Mouse (Mus musculus): ENCODE data around the gene Svbp. TPM values are rescaled to one million over a fixed set of nuclear protein-coding genes. Genes with fewer than 3 reads are reported as not detected.
A peak's percentile ranks its signal among the peaks of the same experiment; 100 is the strongest.

Svbp gene
- polyA plus RNA-seq, 1 experiment: 24.0 TPM

DNA sequence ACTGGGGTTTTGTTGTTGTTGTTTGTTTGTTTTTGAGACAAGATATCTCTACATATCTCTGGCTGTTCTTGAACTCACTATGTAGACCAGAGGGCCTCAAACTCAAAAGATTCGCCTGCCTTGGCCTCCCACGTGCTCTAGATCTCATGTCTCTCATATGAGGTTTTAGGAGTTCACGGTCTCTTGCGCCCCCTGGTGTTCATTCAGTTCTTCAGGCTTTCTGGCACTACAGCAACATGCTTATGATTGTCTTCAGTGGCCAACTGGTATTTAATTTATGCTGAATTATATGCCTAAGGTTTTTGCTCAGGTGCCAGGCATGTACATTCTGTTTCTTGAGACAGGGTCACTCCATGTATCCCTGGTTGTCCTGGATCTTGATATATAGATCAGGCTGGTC lies 27.4 kb upstream of the Svbp start:
- 2% methylated on average over 4 of the region's 4 CpGs for WGBS
- TF ChIP-seq CTCF (IDR thresholded peaks at IDR 0.05; ENCODE audit: insufficient read depth, low read length) (peak; percentile 59; the same call in 1 of the 2 replicates), POLR2A (IDR thresholded peaks at IDR 0.05; ENCODE audit: borderline replicate concordance, extremely low read depth, low read depth, low read length) (no peak)
- DNase-seq: peak; percentile 72
- no peak overlapping the region for H3K4me3 ChIP-seq (replicated peaks; ENCODE audit: extremely low read depth, low read depth, low read length)
- H3K4me1 ChIP-seq (ENCODE audit: control insufficient read depth, insufficient read depth, low read length): no peaks in the 10 kb centered on the region

- 28% methylated on average over 18 of the region's 18 CpGs for WGBS
- DNase-seq: no peak
- H3K4me3 ChIP-seq (replicated peaks; ENCODE audit: extremely low read depth, low read depth, low read length): peak overlapping the region; percentile 89
- no peak for TF ChIP-seq POLR2A (IDR thresholded peaks at IDR 0.05; ENCODE audit: borderline replicate concordance, extremely low read depth, low read depth, low read length)
- no peak for TF ChIP-seq CTCF (IDR thresholded peaks at IDR 0.05; ENCODE audit: insufficient read depth, low read length)
- 0 out of 2 replicates have a peak, but pooled peaks cover 5% of the 10 kb centered on the region for H3K4me1 ChIP-seq (ENCODE audit: control insufficient read depth, insufficient read depth, low read length)
Measured at GRCm38 (mm10) chr4:119172919-119173650, 22.0 kb upstream of the Svbp start.

DNA sequence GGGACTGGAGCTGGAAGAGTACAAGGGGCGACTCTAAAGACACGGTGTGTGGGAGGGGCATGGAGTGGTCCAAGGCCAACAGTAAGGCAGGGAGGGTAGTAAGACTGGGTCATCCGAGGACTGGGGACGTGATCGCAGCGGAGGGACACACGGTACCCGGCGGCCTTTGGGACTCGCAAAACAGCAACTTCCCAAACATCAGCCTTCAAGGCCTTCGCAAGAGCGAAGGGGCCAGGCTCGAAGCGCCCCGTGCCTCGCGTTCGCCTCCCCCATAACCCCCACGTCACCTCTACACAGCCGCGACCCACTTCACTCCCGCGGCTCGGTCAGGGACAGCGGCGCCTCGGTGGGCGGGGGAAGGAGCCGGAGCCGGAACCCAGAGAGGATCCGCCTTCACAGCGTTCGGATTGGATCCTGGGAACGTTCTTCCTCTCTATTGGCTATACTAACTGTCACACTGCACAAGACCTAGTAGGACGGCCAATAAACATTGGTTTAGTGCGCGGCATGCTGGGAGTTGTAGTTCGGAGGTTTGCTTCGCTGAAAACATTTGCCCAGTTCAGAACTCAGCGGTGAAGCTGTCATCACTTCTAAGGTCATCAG lies 21.2 kb upstream of the Svbp start, which contains the start of gene Zfp691:
TSS of gene Zfp691 (minus strand) at position 345 of the 603 bp plus-strand sequence.
- TF ChIP-seq CTCF (IDR thresholded peaks at IDR 0.05; ENCODE audit: insufficient read depth, low read length) (no peak), POLR2A (IDR thresholded peaks at IDR 0.05; ENCODE audit: borderline replicate concordance, extremely low read depth, low read depth, low read length) (peak; percentile 77; the same call in 1 of the 2 replicates)
- WGBS: under 1% methylated on average over 40 of the region's 40 CpGs
- peak; percentile 93 for DNase-seq
- peak within 1 kb of the TSS; percentile 89 for H3K4me3 ChIP-seq (replicated peaks; ENCODE audit: extremely low read depth, low read depth, low read length)
- H3K4me1 ChIP-seq (ENCODE audit: control insufficient read depth, insufficient read depth, low read length): 0 out of 2 replicates have a peak, but pooled peaks cover 5% of the 10 kb centered on the region

DNA sequence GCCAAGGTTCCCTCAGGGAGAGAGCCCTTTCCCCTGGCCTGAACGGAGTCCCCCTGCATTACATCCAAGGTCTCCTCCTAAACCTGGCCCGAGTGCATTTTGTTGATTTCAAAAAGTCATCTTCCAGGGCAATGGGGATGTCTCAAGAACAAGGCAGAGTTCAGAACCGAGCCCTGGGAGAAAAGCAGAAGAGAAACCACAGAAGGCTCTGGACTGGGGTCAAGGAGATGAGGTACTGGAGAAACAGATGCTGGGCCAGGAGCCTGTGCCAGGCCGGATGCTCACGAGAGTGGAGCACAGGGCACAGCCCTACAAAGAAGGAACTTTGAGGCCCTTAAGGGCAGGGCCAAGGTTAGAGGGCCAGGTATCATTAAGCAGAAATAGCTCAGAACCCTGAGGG lies 17.4 kb upstream of the Svbp start:
- H3K4me3 ChIP-seq (replicated peaks; ENCODE audit: extremely low read depth, low read depth, low read length): no peak overlapping the region
- TF ChIP-seq POLR2A (IDR thresholded peaks at IDR 0.05; ENCODE audit: borderline replicate concordance, extremely low read depth, low read depth, low read length) (no peak), CTCF (IDR thresholded peaks at IDR 0.05; ENCODE audit: insufficient read depth, low read length) (no peak)
- H3K4me1 ChIP-seq (ENCODE audit: control insufficient read depth, insufficient read depth, low read length): 0 out of 2 replicates have a peak, but pooled peaks cover 5% of the 10 kb centered on the region
- no peak for DNase-seq
- 64% methylated on average over 5 of the region's 5 CpGs for WGBS

DNA sequence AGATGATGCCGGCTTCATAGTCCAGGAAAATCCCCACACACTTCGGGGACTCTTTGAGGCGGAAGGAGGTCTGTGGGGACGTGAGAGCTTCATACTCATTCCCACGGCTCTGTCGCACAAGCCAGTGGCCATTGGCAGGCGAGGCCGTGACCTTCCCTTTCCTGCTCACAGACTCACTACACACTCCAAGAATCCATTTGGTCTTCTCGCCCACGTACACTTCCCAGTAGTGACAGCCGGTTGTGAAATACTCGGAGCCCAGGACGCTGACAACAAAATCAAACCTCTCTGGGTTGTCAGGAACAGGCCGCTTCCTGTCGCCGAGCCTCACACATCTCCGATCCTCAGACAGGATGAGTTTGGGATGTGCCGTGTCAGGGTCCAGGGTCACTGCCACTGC lies 16.8 kb upstream of the Svbp start:
- TF ChIP-seq POLR2A (IDR thresholded peaks at IDR 0.05; ENCODE audit: borderline replicate concordance, extremely low read depth, low read depth, low read length): no peak
- no peak for TF ChIP-seq CTCF (IDR thresholded peaks at IDR 0.05; ENCODE audit: insufficient read depth, low read length)
- H3K4me1 ChIP-seq (ENCODE audit: control insufficient read depth, insufficient read depth, low read length): no peaks in the 10 kb centered on the region
- H3K4me3 ChIP-seq (replicated peaks; ENCODE audit: extremely low read depth, low read depth, low read length): no peak overlapping the region
- DNase-seq: no peak
- 37% methylated on average over 18 of the region's 18 CpGs for WGBS

DNA sequence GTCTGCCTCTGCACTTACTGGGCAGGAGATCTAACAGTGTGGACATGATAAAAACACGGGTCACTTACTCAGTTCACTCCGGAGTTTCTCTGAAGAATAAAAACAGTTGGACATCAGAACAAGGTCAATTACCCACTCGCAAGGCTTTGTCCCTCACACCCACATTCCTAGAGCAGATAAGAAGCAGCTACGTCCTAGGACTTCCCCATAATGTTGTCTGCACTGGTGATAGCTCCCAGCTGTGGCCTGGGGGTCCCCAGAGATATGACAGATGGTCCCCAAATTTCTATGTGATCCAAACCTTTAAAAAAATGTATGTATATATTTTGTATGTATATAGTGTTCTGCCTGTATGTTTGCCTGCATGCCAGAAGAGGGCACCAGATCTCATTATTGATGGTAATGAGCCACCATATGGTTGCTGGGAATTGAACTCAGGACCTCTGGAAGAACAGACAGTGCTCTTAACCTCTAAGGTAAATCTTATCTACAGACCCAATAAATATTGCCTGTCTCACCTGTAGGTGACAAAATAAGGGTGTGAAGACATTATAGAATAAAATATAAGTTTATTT lies 14.9 kb upstream of the Svbp start:
- TF ChIP-seq POLR2A (IDR thresholded peaks at IDR 0.05; ENCODE audit: borderline replicate concordance, extremely low read depth, low read depth, low read length) (no peak), CTCF (IDR thresholded peaks at IDR 0.05; ENCODE audit: insufficient read depth, low read length) (no peak)
- 58% methylated on average over 4 of the region's 4 CpGs for WGBS
- Histone ChIP-seq H3K4me3 (replicated peaks; ENCODE audit: extremely low read depth, low read depth, low read length) (no peak overlapping the region), H3K4me1 (ENCODE audit: control insufficient read depth, insufficient read depth, low read length) (no peaks in the 10 kb centered on the region)
- no peak for DNase-seq

DNA sequence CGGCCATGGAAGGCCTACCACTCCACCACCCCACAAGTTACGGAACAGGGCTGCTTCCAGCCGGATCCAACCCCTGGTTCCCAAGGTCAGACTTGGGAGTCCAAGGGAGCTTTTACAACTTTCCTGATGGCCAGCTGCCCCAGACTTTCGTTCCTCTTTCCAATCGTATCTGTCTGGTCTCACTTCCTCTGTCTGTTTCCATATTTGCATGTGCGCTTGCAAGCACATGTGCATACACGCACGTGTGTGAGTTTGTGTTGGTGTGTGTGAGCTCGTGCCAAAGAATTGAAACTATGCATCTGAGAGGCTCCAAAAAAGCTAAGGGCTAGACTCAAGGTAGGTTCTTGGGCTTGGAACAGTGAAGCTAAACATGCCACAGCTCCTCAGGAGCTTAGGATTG lies 13.7 kb upstream of the Svbp start:
- TF ChIP-seq POLR2A (IDR thresholded peaks at IDR 0.05; ENCODE audit: borderline replicate concordance, extremely low read depth, low read depth, low read length): no peak
- DNase-seq: no peak
- WGBS: 70% methylated on average over 9 of the region's 9 CpGs
- Histone ChIP-seq H3K4me1 (ENCODE audit: control insufficient read depth, insufficient read depth, low read length) (no peaks in the 10 kb centered on the region), H3K4me3 (replicated peaks; ENCODE audit: extremely low read depth, low read depth, low read length) (no peak overlapping the region)

GRCm38 (mm10) chr4:119183525-119183924 lies 11.6 kb upstream of the Svbp start:
- WGBS: 60% methylated on average over 1 of the region's 1 CpGs

GRCm38 (mm10) chr4:119185771-119186170 lies 9.3 kb upstream of the Svbp start:
- WGBS: 76% methylated on average over 4 of the region's 4 CpGs
- no peak for DNase-seq
- Histone ChIP-seq H3K4me3 (replicated peaks; ENCODE audit: extremely low read depth, low read depth, low read length) (no peak overlapping the region), H3K4me1 (ENCODE audit: control insufficient read depth, insufficient read depth, low read length) (no peaks in the 10 kb centered on the region)
- no peak for TF ChIP-seq POLR2A (IDR thresholded peaks at IDR 0.05; ENCODE audit: borderline replicate concordance, extremely low read depth, low read depth, low read length)

More at GRCm38 (mm10) chr4:119183525-119183924, 11.6 kb upstream of the Svbp start:
- no peak for TF ChIP-seq CTCF (IDR thresholded peaks at IDR 0.05; ENCODE audit: insufficient read depth, low read length)
- TF ChIP-seq POLR2A (IDR thresholded peaks at IDR 0.05; ENCODE audit: borderline replicate concordance, extremely low read depth, low read depth, low read length): no peak
- DNase-seq: no peak
- no peaks in the 10 kb centered on the region for H3K4me1 ChIP-seq (ENCODE audit: control insufficient read depth, insufficient read depth, low read length)
- no peak overlapping the region for H3K4me3 ChIP-seq (replicated peaks; ENCODE audit: extremely low read depth, low read depth, low read length)
